Mouse (Mus musculus): ENCODE measurements at regions not wholly inside any gene's neighbourhood (a gene's known extent, or its start where the extent isn't known, plus 50 kb on each side); places are given as distances from the start of the nearest gene placed in this dataset.
"Not testable (repeated sequence)": the region's sequence is repeated elsewhere in the genome, so short reads cannot be mapped to it uniquely, and the experiment has no call there.

GRCm38 (mm10) chr5:129270051-129270472, 173.5 kb downstream of the Adgrd1 start:
- intact Hi-C loops (cut with DNase I), result no loop called here
- Histone ChIP-seq H3K4me3 (no peak overlapping the region), H3K27me3 (ENCODE audit: control insufficient read depth, insufficient read depth, low read length) (no peaks in the 10 kb centered on the region), H3K36me3 (ENCODE audit: control insufficient read depth, insufficient read depth, low read length) (no peaks in the 10 kb centered on the region), H3K79me2 (replicated peaks; ENCODE audit: control insufficient read depth, insufficient read depth, low read length) (no peaks in the 10 kb centered on the region), H3K27ac (no peak overlapping the region), H3K9ac (ENCODE audit: low read depth, low read length) (no peak overlapping the region), H3K4me1 (ENCODE audit: control insufficient read depth, insufficient read depth, low read length) (peaks cover 3% of the 10 kb centered on the region; the same call in 1 of the 2 replicates)
- no peak for TF ChIP-seq EP300 (IDR thresholded peaks at IDR 0.05; ENCODE audit: insufficient read depth, low read depth, low read length)
- no peak for TF ChIP-seq CTCF (IDR thresholded peaks at IDR 0.05)
- no peak for TF ChIP-seq POLR2A (IDR thresholded peaks at IDR 0.05; ENCODE audit: insufficient read depth, low read depth, low read length)
- 28% methylated on average over 5 of the region's 5 CpGs for WGBS
- DNase-seq, result no peak

GRCm38 (mm10) chr5:129281406-129281805, 184.9 kb downstream of the Adgrd1 start:
- WGBS, result 47% methylated on average over 2 of the region's 2 CpGs
- Histone ChIP-seq H3K4me3 (no peak overlapping the region), H3K36me3 (ENCODE audit: control insufficient read depth, insufficient read depth, low read length) (no peaks in the 10 kb centered on the region), H3K9ac (ENCODE audit: low read depth, low read length) (no peak overlapping the region), H3K27me3 (ENCODE audit: control insufficient read depth, insufficient read depth, low read length) (no peaks in the 10 kb centered on the region), H3K27ac (no peak overlapping the region), H3K4me1 (ENCODE audit: control insufficient read depth, insufficient read depth, low read length) (no peaks in the 10 kb centered on the region), H3K79me2 (replicated peaks; ENCODE audit: control insufficient read depth, insufficient read depth, low read length) (no peaks in the 10 kb centered on the region)
- no peak for TF ChIP-seq POLR2A (IDR thresholded peaks at IDR 0.05; ENCODE audit: insufficient read depth, low read depth, low read length)
- no peak for TF ChIP-seq EP300 (IDR thresholded peaks at IDR 0.05; ENCODE audit: insufficient read depth, low read depth, low read length)
- TF ChIP-seq CTCF (IDR thresholded peaks at IDR 0.05), result no peak
- intact Hi-C loops (cut with DNase I), result no loop called here
- DNase-seq, result no peak

GRCm38 (mm10) chr5:129282133-129282532, 185.6 kb downstream of the Adgrd1 start:
- no peaks in the 10 kb centered on the region for H3K36me3 ChIP-seq (ENCODE audit: control insufficient read depth, insufficient read depth, low read length)
- 11% methylated on average over 8 of the region's 8 CpGs for WGBS
- no peaks in the 10 kb centered on the region for H3K79me2 ChIP-seq (replicated peaks; ENCODE audit: control insufficient read depth, insufficient read depth, low read length)
- TF ChIP-seq EP300 (IDR thresholded peaks at IDR 0.05; ENCODE audit: insufficient read depth, low read depth, low read length) (no peak), CTCF (IDR thresholded peaks at IDR 0.05) (no peak), POLR2A (IDR thresholded peaks at IDR 0.05; ENCODE audit: insufficient read depth, low read depth, low read length) (no peak)
- DNase-seq, result no peak
- H3K4me1 ChIP-seq (ENCODE audit: control insufficient read depth, insufficient read depth, low read length), result no peaks in the 10 kb centered on the region
- no peaks in the 10 kb centered on the region for H3K27me3 ChIP-seq (ENCODE audit: control insufficient read depth, insufficient read depth, low read length)
- intact Hi-C loops (cut with DNase I), result no loop called here
- no peak overlapping the region for H3K4me3 ChIP-seq
- H3K9ac ChIP-seq (ENCODE audit: low read depth, low read length), result no peak overlapping the region
- no peak overlapping the region for H3K27ac ChIP-seq

DNA sequence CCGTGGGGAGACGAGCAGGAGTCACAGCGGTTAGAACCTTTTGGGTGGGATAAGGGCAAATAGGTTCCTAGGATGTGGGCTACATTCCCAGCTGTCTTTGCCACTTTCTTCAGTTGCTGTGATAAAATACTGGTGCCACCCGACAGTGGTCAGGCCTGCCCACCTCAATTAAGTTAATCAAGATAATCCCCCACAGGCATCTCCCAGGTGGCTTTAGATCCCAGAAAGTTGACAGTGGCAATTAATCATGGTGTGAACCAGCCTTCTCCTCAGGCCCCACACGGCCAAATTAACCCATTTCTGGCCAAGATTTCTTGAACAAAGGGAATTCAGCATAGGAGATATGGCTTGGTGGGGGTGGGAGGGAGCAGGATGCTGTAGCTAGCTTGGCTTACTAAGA, 186.3 kb downstream of the Adgrd1 start:
- Histone ChIP-seq H3K27ac (no peak overlapping the region), H3K27me3 (ENCODE audit: control insufficient read depth, insufficient read depth, low read length) (no peaks in the 10 kb centered on the region), H3K4me1 (ENCODE audit: control insufficient read depth, insufficient read depth, low read length) (no peaks in the 10 kb centered on the region), H3K79me2 (replicated peaks; ENCODE audit: control insufficient read depth, insufficient read depth, low read length) (no peaks in the 10 kb centered on the region), H3K4me3 (no peak overlapping the region), H3K9ac (ENCODE audit: low read depth, low read length) (no peak overlapping the region), H3K36me3 (ENCODE audit: control insufficient read depth, insufficient read depth, low read length) (no peaks in the 10 kb centered on the region)
- DNase-seq, result no peak
- TF ChIP-seq EP300 (IDR thresholded peaks at IDR 0.05; ENCODE audit: insufficient read depth, low read depth, low read length), result no peak
- TF ChIP-seq POLR2A (IDR thresholded peaks at IDR 0.05; ENCODE audit: insufficient read depth, low read depth, low read length), result no peak
- TF ChIP-seq CTCF (IDR thresholded peaks at IDR 0.05), result no peak
- 25% methylated on average over 5 of the region's 5 CpGs for WGBS
- intact Hi-C loops (cut with DNase I), result no loop called here

DNA sequence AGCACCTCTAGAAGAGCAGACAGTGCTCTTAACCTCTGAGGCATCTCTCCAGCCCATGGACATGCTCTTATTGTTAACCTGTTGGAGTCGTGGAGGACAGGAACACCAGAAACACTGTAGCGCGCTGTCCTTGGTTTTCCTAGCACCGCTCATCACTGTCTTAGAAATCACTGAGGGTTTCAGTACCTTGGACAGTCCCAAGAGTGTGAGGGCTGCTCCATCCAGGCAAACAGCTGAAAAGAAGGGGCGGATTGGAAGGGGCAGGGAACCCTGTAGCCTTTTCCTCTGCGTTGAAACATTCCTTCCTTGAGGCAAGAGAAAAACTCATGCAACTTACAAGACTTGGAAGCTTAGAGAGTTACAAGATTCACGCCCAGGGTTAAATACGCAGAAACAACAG, 190.9 kb downstream of the Adgrd1 start:
- Histone ChIP-seq H3K79me2 (replicated peaks; ENCODE audit: control insufficient read depth, insufficient read depth, low read length) (no peaks in the 10 kb centered on the region), H3K4me1 (ENCODE audit: control insufficient read depth, insufficient read depth, low read length) (no peaks in the 10 kb centered on the region), H3K27me3 (ENCODE audit: control insufficient read depth, insufficient read depth, low read length) (no peaks in the 10 kb centered on the region), H3K27ac (no peak overlapping the region), H3K36me3 (ENCODE audit: control insufficient read depth, insufficient read depth, low read length) (no peaks in the 10 kb centered on the region), H3K4me3 (no peak overlapping the region), H3K9ac (ENCODE audit: low read depth, low read length) (no peak overlapping the region)
- intact Hi-C loops (cut with DNase I), result no loop called here
- 14% methylated on average over 8 of the region's 8 CpGs for WGBS
- no peak for DNase-seq
- no peak for TF ChIP-seq POLR2A (IDR thresholded peaks at IDR 0.05; ENCODE audit: insufficient read depth, low read depth, low read length)
- no peak for TF ChIP-seq EP300 (IDR thresholded peaks at IDR 0.05; ENCODE audit: insufficient read depth, low read depth, low read length)
- no peak for TF ChIP-seq CTCF (IDR thresholded peaks at IDR 0.05)

DNA sequence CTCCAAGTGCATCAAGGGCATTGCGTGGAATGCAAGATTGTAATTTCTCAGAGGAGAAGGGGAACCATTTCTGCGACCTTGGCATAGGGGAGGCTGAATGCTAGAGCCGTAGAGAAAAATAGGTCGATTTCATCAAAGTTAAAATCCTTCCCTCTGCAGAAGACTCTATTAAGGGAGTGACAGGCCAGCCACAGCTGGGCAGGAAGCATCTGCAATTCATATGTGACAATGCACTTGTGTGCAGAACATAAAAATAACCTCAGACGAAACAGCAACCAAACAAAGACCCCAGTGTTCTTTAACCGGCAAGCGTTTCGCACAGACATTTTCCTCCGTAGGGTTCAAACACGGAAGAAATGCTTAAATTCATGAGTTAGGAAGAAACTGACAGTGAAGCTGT, 196.3 kb downstream of the Adgrd1 start:
- Histone ChIP-seq H3K4me1 (ENCODE audit: control insufficient read depth, insufficient read depth, low read length) (peaks cover 18% of the 10 kb centered on the region), H3K27ac (peak overlapping the region; percentile 85)
- H3K79me2 ChIP-seq (replicated peaks; ENCODE audit: control insufficient read depth, insufficient read depth, low read length); H3K4me3 ChIP-seq; H3K9ac ChIP-seq (ENCODE audit: low read depth, low read length); H3K27me3 ChIP-seq (ENCODE audit: control insufficient read depth, insufficient read depth, low read length); DNase-seq; H3K36me3 ChIP-seq (ENCODE audit: control insufficient read depth, insufficient read depth, low read length); intact Hi-C loops (cut with DNase I): not testable (repeated sequence)
- 40% methylated on average over 10 of the region's 10 CpGs for WGBS

DNA sequence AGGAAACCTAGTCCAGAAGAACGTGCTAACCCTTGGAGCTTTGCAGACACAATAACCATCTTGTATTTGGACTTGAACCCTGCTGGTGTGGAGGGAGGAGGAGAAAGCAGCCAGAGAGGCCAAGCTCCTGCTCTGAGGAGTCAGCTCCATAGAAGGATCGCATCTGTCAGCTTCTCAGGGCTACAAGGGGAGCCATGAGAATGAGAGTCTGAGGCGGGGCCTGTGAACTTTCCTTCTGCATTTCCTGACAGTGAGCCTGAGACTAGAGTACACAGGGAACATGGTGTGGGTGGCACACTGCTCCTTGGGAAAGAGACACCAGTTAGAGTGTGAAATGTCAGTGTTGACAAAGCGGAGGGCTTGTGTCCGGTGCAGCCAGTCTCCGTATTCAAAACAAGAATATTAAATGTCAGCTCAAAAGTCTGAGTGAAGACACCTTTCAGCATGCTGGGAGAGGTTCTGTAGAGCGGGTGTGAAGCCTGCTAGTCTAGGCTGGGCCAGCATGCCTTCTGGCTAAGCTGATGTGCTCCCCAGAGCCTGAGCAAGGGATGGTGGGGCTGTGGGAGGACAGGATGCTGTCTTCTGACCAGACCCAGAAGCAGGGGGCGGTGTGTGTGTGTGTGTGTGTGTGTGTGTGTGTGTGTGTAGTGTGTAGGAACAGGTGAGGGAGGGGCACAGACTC, 198.5 kb downstream of the Adgrd1 start:
- not testable (repeated sequence) for H3K4me3 ChIP-seq; H3K79me2 ChIP-seq (replicated peaks; ENCODE audit: control insufficient read depth, insufficient read depth, low read length); H3K36me3 ChIP-seq (ENCODE audit: control insufficient read depth, insufficient read depth, low read length); H3K27me3 ChIP-seq (ENCODE audit: control insufficient read depth, insufficient read depth, low read length); H3K9ac ChIP-seq (ENCODE audit: low read depth, low read length)
- intact Hi-C loops (cut with DNase I), result loop anchor here (2.0 kb wide), 1 partner anchor 34 kb away; no protein-coding TSS in a partner anchor
- Histone ChIP-seq H3K4me1 (ENCODE audit: control insufficient read depth, insufficient read depth, low read length) (peaks cover 27% of the 10 kb centered on the region), H3K27ac (peak overlapping the region; percentile 49)
- WGBS, result 40% methylated on average over 8 of the region's 8 CpGs
- DNase-seq, result peak in 1 of 2 experiments; percentile 27
